Mouse (Mus musculus) kidney, postnatal 4 days (tissue): ENCODE measurements around the gene Stil.

Experiments
- DNase-seq, 2 experiments: peaks; one replicate each; pipeline ENCODE4 v3.0.0; 2021; ENCODE audit warnings: mixed read lengths in 2 of 2

Gene Stil

DNA sequence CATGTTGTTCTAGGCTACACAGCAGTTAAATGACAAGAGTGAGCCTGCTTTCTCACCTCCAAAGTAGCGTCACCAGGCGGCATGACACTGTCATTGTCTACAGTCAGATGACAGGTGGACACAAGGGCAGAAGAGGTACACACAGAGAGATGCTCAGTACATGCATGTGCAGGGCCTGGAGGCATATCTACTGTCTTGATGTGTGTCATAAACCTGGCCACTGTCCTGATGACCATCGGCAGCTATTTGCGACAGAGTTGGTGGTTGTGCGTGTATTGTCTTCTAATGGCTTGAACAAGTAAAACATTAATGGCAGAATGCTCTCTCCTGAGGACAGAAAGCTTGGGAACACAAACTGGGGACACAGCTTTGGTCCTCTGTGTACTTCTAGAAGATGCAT lies 51.3 kb downstream of the Stil start:
- no peak for DNase-seq

DNA sequence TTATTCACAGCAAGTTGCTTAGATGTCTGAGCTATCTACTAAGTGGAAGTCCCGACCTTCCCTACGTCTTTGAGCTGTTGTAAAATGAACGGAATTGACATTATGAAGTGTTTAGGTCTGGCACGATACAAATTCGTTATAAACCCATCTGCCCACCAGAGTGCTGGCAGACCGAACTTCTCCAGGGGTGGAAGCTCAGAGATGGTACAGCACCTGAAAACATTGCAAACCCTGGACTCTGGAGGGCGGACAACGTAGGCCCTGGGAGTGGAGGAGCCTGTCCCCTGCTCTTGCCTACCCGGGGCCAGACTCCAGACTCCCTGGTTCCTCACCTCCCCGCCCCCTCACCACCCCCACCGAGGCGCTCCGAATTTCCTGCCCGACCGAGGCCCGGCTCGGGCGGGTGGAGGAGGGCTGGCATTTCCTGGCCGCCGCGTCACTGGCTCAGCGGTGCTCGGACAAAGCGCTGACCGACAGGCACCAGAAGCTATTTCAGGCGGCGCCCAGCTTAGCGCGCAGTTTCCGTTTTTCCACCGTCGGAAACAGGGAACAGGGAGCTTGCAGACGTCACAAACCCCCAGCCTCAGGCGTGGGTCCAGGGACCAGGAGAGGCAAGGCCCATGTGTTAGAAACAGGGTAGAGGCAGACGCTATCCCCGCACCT lies 52.5 kb downstream of the Stil start:
- peak; percentile 76 to 84 for DNase-seq

DNA sequence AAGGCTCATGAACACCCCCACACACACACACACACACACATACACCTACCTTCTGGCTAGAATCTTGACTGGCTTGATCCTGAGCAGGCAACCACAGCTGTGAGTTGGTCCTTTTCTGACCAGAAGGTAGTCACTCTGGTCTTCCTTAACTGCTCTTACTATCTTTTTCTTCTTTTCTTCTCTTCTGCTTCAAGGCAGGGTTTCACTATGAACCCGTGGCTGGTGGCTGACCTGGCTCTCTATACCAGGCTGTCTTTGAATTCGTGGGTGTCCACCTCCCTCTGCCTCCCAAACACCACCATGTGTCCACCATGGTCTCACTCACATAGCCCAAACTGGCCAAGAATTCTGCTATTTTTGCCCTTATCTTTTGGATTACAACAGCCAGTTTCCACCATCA lies 55.1 kb downstream of the Stil start:
- no peak for DNase-seq

- no peak for DNase-seq
These were observed 55.7 kb downstream of the Stil start for GRCm38 (mm10) chr4:115055691-115056090.

GRCm38 (mm10) chr4:115056371-115056920 lies 56.5 kb downstream of the Stil start, which contains the start of gene Tal1:
Gene Tal1 (plus strand): TSS chr4:115056426.
- DNase-seq: peak; percentile 42 to 73

DNA sequence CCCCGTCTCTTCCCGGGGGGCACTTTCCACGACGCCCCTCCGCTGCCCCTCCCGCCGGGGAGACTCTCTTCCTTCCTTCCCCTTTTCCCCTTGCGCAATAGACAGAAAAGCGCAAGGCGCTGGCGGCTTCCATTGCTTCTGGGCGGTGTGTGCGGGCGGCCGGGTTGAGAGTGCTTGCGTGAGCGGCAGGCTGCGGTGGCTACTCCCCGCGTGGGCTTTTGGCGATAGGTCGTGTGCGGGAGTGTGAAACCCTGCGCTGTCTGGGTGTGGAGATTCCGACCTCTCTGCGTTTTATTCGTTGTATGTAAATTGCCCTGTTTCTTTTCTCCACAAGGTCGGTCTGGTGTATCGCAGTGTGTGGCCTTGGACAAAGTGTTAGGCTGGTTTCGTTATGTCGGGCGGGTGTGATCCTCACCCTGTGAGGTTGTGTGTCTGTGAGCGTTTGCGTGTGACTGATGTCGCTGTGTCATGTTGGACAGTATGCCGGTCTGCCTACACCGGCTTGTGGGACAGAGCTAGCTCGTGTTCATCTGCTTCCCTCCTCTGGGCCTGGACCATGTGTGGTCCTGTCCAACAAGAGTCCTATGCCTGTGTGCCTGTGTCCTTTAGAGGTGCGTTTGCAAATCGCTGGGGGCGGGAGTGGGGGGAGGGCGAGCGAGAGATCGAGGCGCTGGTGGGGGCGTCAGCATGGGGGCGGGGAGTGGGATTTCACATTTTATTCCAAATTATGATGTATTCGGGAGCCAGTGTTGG lies 57.1 kb downstream of the Stil start:
- DNase-seq: peak; percentile 61 to 73

DNA sequence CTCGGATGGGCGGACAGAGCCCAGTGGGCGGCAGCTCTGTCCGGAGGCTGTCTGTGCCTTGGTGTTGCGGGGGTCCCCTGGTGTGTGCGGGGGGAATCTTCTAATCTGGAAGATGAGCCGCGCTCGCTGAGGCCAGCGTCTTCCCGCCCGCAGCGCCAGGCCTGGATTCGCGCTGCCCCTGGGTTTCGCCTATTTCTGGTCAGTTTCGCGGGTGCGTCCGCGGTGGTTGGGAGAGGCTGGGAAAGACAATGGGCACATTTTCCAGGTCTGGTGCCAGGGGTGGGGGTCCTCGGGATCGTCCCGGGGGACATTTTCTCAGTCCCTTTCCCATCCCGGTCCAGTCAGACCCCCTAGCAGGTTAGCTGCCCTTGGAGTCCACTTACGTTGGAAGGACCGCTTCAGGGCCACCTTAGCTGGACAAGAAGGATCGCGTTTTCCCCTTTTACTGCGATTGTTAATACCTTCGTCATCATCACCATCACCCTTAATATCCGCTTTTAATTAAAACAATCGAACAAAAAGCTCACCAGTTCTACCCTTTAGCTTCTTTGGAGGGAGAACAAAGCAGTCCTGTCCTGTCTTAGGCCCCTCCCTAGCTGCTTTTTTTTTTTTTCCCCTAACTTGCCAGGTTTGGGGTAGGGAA lies 57.8 kb downstream of the Stil start:
- DNase-seq: peak in 1 of 2 experiments; percentile 29

DNA sequence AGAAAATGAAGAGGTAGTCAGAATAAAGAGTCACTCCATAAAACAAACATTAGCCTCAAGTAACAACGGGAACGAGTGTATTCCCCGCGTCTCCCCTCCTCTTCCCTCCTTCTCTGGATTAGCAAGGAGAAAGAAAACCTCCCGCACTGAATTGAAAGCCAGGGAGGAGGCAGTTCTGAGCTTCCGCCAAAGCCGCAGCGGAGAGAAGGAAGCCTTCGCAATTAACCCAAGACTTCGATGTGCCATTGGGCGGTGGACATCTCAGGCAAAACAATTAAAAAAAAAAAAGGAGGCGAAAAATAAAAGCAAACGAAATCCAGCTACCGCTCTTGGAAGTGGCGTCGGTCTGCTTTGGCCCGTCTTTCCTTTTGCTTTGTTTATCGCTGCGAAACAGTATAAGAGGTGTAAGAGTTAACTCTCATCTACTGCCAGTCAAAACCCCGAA lies 58.4 kb downstream of the Stil start:
- peak; percentile 35 to 61 for DNase-seq

GRCm38 (mm10) chr4:115058871-115059590 lies 59.1 kb downstream of the Stil start:
- DNase-seq: peak in 1 of 2 experiments; percentile 30

GRCm38 (mm10) chr4:115059871-115060270 lies 59.9 kb downstream of the Stil start:
- DNase-seq: peak; percentile 24 to 51

DNA sequence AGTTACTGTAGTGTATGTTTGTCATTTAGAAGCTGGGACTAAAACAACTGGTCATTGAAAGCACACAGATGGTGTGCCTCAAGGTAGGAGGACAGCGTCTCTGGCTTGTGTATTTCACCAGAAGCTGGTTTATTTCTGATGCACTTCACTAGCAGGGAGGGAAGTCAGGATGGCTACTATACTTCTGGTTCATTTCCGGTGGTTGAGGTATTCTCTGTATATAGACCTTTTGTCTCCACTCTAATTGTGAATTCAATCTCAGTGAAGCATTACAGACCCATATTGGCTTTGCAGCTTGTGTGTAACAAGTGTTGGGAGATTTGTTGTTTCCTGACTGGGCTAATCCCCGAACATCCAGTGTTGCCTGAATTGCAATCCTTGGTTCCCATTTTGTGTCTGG lies 60.8 kb downstream of the Stil start:
- no peak for DNase-seq

DNA sequence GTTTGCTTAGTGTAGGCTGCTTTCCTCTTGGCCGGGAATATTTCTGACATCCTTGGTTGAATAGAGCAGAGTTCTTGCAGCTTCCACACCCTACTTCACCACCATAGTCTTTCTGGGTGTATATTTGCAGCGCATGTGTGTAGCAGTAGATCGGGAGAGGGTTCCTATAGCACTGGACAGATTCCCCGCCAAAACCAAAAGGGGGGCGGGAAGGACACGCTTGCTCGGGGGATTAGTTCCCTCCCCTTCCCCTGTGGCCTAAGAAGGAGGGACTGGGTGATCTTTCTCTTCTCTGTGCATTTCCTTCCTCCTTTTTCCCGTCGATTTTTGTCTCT lies 62.5 kb downstream of the Stil start:
- no peak for DNase-seq

- DNase-seq: peak; percentile 61 to 73
These were observed 63.0 kb downstream of the Stil start for GRCm38 (mm10) chr4:115062875-115063517.

GRCm38 (mm10) chr4:115063518-115064239 lies 63.7 kb downstream of the Stil start:
- DNase-seq: peak in 1 of 2 experiments; percentile 20

- DNase-seq: no peak
These were observed 71.7 kb downstream of the Stil start for GRCm38 (mm10) chr4:115071668-115072067.

DNA sequence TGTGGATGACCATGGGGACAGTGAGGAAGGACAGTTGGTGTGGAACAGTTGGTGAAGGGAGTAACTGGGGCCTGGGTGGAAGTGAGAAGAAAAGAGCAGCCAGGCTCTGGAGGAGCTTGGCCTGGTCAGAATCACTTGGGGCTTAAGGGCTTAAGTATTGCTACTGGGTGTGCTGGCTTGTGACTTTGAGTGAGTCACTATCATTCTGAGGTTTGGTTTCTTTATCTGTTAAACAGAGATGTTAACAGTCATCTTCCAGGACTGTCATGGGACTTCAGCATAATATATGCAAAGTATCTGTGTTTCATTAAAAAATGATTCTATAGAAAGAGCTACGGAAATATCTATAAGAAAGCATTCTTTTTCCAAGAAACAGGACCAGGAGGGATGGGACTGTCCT lies 74.8 kb downstream of the Stil start:
- no peak for DNase-seq

DNA sequence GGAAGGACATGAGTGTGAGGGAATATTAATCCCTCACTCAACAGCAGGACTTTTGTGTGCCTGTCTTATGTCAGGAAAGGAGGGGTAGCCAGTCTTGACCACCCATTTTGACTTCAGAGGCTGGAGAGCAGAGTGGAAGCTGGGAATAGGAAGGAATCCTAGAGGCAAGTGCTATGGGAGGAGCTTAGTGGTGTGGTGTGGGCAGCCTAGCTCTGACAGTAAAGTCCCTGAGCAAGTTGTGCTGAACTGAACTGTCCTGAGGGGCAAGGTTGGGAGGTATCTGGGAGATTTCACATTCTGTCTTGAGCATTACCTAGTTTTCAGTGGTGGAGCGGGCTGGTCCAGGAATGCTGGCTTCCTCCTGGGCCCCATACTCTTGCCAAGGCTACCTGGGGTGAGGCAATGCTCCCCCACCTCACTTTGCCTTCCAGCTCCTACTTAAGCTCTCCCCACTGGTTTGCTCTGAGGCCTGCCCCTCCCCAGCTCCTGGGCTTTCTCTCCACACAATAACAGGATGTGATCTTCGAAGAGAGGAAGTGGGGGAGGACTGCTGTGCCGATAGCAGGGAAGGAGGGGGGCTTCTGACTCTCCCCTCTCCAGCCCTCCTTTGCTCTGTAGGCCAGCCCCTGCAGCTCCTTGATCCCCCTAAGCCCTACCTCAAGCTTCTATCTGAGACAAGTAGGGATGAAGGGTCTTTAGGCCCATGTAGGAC lies 75.4 kb downstream of the Stil start:
- peak in 1 of 2 experiments; percentile 36 for DNase-seq

GRCm38 (mm10) chr4:115078892-115079820 lies 79.2 kb downstream of the Stil start:
- peak; percentile 76 to 81 for DNase-seq

- DNase-seq: no peak
These were observed 79.9 kb downstream of the Stil start for GRCm38 (mm10) chr4:115079821-115080349.
